Mouse (Mus musculus): ENCODE results near the gene Lpar6. TPM values are rescaled to one million over a fixed set of nuclear protein-coding genes. Genes with fewer than 3 reads are reported as not detected.

The Lpar6 gene
- total RNA-seq (2021), result 1 to 10 TPM; 1.8 TPM
- long read RNA-seq, full-length matches to known transcripts, result 3 of 3 reads
- long read RNA-seq, partial matches to known transcripts, result 0 of 3 reads
- long read RNA-seq, other reads (novel, unspliced or antisense), result 0 of 3 reads

GRCm38 (mm10) chr14:73237848-73238321, at the start of gene Lpar6:
Lpar6 (plus strand) TSS chr14:73237895.
- DNase-seq (ENCODE audit: low spot score in 2 of 2), result peak; percentile 23 to 25

- DNase-seq (ENCODE audit: low spot score in 2 of 2), result no peak
Observed at GRCm38 (mm10) chr14:73199058-73199457, 38.6 kb upstream of the Lpar6 start.

- no peak for DNase-seq (ENCODE audit: low spot score in 2 of 2)
Observed at GRCm38 (mm10) chr14:73201447-73201846, 36.2 kb upstream of the Lpar6 start.

- DNase-seq (ENCODE audit: low spot score in 2 of 2), result no peak
Observed at GRCm38 (mm10) chr14:73204016-73204415, 33.7 kb upstream of the Lpar6 start.

- DNase-seq (ENCODE audit: low spot score in 2 of 2), result no peak
Observed at GRCm38 (mm10) chr14:73209262-73209661, 28.4 kb upstream of the Lpar6 start.

- DNase-seq (ENCODE audit: low spot score in 2 of 2), result no peak
Observed at GRCm38 (mm10) chr14:73210196-73210595, 27.5 kb upstream of the Lpar6 start.

- no peak for DNase-seq (ENCODE audit: low spot score in 2 of 2)
Observed at GRCm38 (mm10) chr14:73211477-73211876, 26.2 kb upstream of the Lpar6 start.

- DNase-seq (ENCODE audit: low spot score in 2 of 2), result no peak
Observed at GRCm38 (mm10) chr14:73217062-73217461, 20.6 kb upstream of the Lpar6 start.

- no peak for DNase-seq (ENCODE audit: low spot score in 2 of 2)
Observed at GRCm38 (mm10) chr14:73222316-73222970, 15.3 kb upstream of the Lpar6 start.

GRCm38 (mm10) chr14:73226346-73226745, 11.3 kb upstream of the Lpar6 start:
- no peak for DNase-seq (ENCODE audit: low spot score in 2 of 2)

- no peak for DNase-seq (ENCODE audit: low spot score in 2 of 2)
Observed at GRCm38 (mm10) chr14:73226849-73227248, 10.8 kb upstream of the Lpar6 start.

GRCm38 (mm10) chr14:73231286-73231982, 6.3 kb upstream of the Lpar6 start:
- no peak for DNase-seq (ENCODE audit: low spot score in 2 of 2)

GRCm38 (mm10) chr14:73234468-73235031, 3.1 kb upstream of the Lpar6 start:
- DNase-seq (ENCODE audit: low spot score in 2 of 2), result no peak

GRCm38 (mm10) chr14:73238498-73239250, 979 bp downstream of the Lpar6 start:
- peak; percentile 15 to 37 for DNase-seq (ENCODE audit: low spot score in 2 of 2)

GRCm38 (mm10) chr14:73239291-73239690, 1.6 kb downstream of the Lpar6 start:
- DNase-seq (ENCODE audit: low spot score in 2 of 2), result no peak

- DNase-seq (ENCODE audit: low spot score in 2 of 2), result no peak
Observed at GRCm38 (mm10) chr14:73239857-73240256, 2.2 kb downstream of the Lpar6 start.

GRCm38 (mm10) chr14:73244061-73244597, 6.4 kb downstream of the Lpar6 start:
- no peak for DNase-seq (ENCODE audit: low spot score in 2 of 2)

GRCm38 (mm10) chr14:73250056-73250455, 12.4 kb downstream of the Lpar6 start:
- DNase-seq (ENCODE audit: low spot score in 2 of 2), result no peak

GRCm38 (mm10) chr14:73252276-73252675, 14.6 kb downstream of the Lpar6 start:
- DNase-seq (ENCODE audit: low spot score in 2 of 2), result no peak

- no peak for DNase-seq (ENCODE audit: low spot score in 2 of 2)
Observed at GRCm38 (mm10) chr14:73253453-73254251, 16.0 kb downstream of the Lpar6 start.
